Mouse (Mus musculus): Measurements from ENCODE around the gene Acads. TPM values are rescaled to one million over a fixed set of nuclear protein-coding genes. Genes with fewer than 3 reads are reported as not detected.
"Not testable (repeated sequence)": the region's sequence is repeated elsewhere in the genome, so short reads cannot be mapped to it uniquely, and the experiment has no call there.

The Acads gene
- 27.7 and 31.8 TPM in 2 replicates for polyA plus RNA-seq (2014; fragmentation: Nextera tagmentation; extraction: Ambion mirVana)

GRCm38 (mm10) chr5:115118961-115119570 lies at the start of gene Acads:
Gene Acads, minus strand, starts transcription at chr5:115119346.
- H3K9me3 ChIP-seq (replicated peaks; ENCODE audit: control insufficient read depth, low read length) = no peaks in the 10 kb centered on the region
- H3K27me3 ChIP-seq (ENCODE audit: control insufficient read depth, insufficient read depth, low read length) = no peaks in the 10 kb centered on the region
- peak within 1 kb of the TSS; percentile 84 for H3K4me3 ChIP-seq (ENCODE audit: low read depth, low read length)
- no peaks in the 10 kb centered on the region for H3K4me1 ChIP-seq (ENCODE audit: control insufficient read depth, insufficient read depth, low read length)
- peak; percentile 68 for ATAC-seq (replicated peaks; ENCODE audit: insufficient number of reproducible peaks, low FRiP score, low TSS enrichment, low read depth)
- H3K36me3 ChIP-seq (replicated peaks; ENCODE audit: control insufficient read depth, insufficient read depth, low read depth, low read length) = peaks cover 3% of the 10 kb centered on the region
- WGBS = under 1% methylated on average over 39 of the region's 39 CpGs
- peak within 1 kb of the TSS; percentile 82 for H3K4me2 ChIP-seq (ENCODE audit: low read depth, low read length)
- DNase-seq (ENCODE audit: low spot score) = peak; percentile 89
- H3K27ac ChIP-seq (replicated peaks; ENCODE audit: low read depth, low read length) = peak within 1 kb of the TSS; percentile 38; the same call in 1 of the 2 replicates
- peak within 1 kb of the TSS; percentile 91 for H3K9ac ChIP-seq (replicated peaks; ENCODE audit: low read length)

GRCm38 (mm10) chr5:115167396-115167795 lies 48.2 kb upstream of the Acads start:
- ATAC-seq (replicated peaks; ENCODE audit: insufficient number of reproducible peaks, low FRiP score, low TSS enrichment, low read depth) (no peak), DNase-seq (ENCODE audit: low spot score) (no peak)
- Histone ChIP-seq H3K4me1 (ENCODE audit: control insufficient read depth, insufficient read depth, low read length) (no peaks in the 10 kb centered on the region), H3K27me3 (ENCODE audit: control insufficient read depth, insufficient read depth, low read length) (no peaks in the 10 kb centered on the region), H3K4me2 (ENCODE audit: low read depth, low read length) (no peak overlapping the region), H3K9ac (replicated peaks; ENCODE audit: low read length) (no peak overlapping the region), H3K4me3 (ENCODE audit: low read depth, low read length) (no peak overlapping the region), H3K36me3 (replicated peaks; ENCODE audit: control insufficient read depth, insufficient read depth, low read depth, low read length) (no peaks in the 10 kb centered on the region), H3K27ac (replicated peaks; ENCODE audit: low read depth, low read length) (no peak overlapping the region), H3K9me3 (replicated peaks; ENCODE audit: control insufficient read depth, low read length) (no peaks in the 10 kb centered on the region)
- WGBS = 57% methylated on average over 6 of the region's 6 CpGs

GRCm38 (mm10) chr5:115166815-115167194 lies 47.7 kb upstream of the Acads start:
- Histone ChIP-seq H3K36me3 (replicated peaks; ENCODE audit: control insufficient read depth, insufficient read depth, low read depth, low read length) (no peaks in the 10 kb centered on the region), H3K27me3 (ENCODE audit: control insufficient read depth, insufficient read depth, low read length) (no peaks in the 10 kb centered on the region), H3K9ac (replicated peaks; ENCODE audit: low read length) (no peak overlapping the region), H3K4me1 (ENCODE audit: control insufficient read depth, insufficient read depth, low read length) (no peaks in the 10 kb centered on the region), H3K9me3 (replicated peaks; ENCODE audit: control insufficient read depth, low read length) (no peaks in the 10 kb centered on the region), H3K4me2 (ENCODE audit: low read depth, low read length) (no peak overlapping the region), H3K27ac (replicated peaks; ENCODE audit: low read depth, low read length) (no peak overlapping the region), H3K4me3 (ENCODE audit: low read depth, low read length) (no peak overlapping the region)
- no peak for DNase-seq (ENCODE audit: low spot score)
- 81% methylated on average over 7 of the region's 7 CpGs for WGBS
- ATAC-seq (replicated peaks; ENCODE audit: insufficient number of reproducible peaks, low FRiP score, low TSS enrichment, low read depth) = no peak

- no peak overlapping the region for H3K27ac ChIP-seq (replicated peaks; ENCODE audit: low read depth, low read length)
- H3K4me2 ChIP-seq (ENCODE audit: low read depth, low read length) = no peak overlapping the region
- H3K9ac ChIP-seq (replicated peaks; ENCODE audit: low read length) = no peak overlapping the region
- H3K4me1 ChIP-seq (ENCODE audit: control insufficient read depth, insufficient read depth, low read length) = no peaks in the 10 kb centered on the region
- no peaks in the 10 kb centered on the region for H3K9me3 ChIP-seq (replicated peaks; ENCODE audit: control insufficient read depth, low read length)
- H3K4me3 ChIP-seq (ENCODE audit: low read depth, low read length) = no peak overlapping the region
- H3K36me3 ChIP-seq (replicated peaks; ENCODE audit: control insufficient read depth, insufficient read depth, low read depth, low read length) = no peaks in the 10 kb centered on the region
- no peak for DNase-seq (ENCODE audit: low spot score)
- H3K27me3 ChIP-seq (ENCODE audit: control insufficient read depth, insufficient read depth, low read length) = no peaks in the 10 kb centered on the region
- no peak for ATAC-seq (replicated peaks; ENCODE audit: insufficient number of reproducible peaks, low FRiP score, low TSS enrichment, low read depth)
- 59% methylated on average over 11 of the region's 11 CpGs for WGBS
Observed at GRCm38 (mm10) chr5:115165895-115166814, 47.0 kb upstream of the Acads start.

GRCm38 (mm10) chr5:115165351-115165750 lies 46.2 kb upstream of the Acads start:
- Histone ChIP-seq H3K4me3 (ENCODE audit: low read depth, low read length) (no peak overlapping the region), H3K9ac (replicated peaks; ENCODE audit: low read length) (no peak overlapping the region), H3K4me1 (ENCODE audit: control insufficient read depth, insufficient read depth, low read length) (no peaks in the 10 kb centered on the region), H3K4me2 (ENCODE audit: low read depth, low read length) (no peak overlapping the region), H3K9me3 (replicated peaks; ENCODE audit: control insufficient read depth, low read length) (no peaks in the 10 kb centered on the region), H3K27ac (replicated peaks; ENCODE audit: low read depth, low read length) (no peak overlapping the region), H3K36me3 (replicated peaks; ENCODE audit: control insufficient read depth, insufficient read depth, low read depth, low read length) (no peaks in the 10 kb centered on the region), H3K27me3 (ENCODE audit: control insufficient read depth, insufficient read depth, low read length) (no peaks in the 10 kb centered on the region)
- ATAC-seq (replicated peaks; ENCODE audit: insufficient number of reproducible peaks, low FRiP score, low TSS enrichment, low read depth) (no peak), DNase-seq (ENCODE audit: low spot score) (no peak)
- WGBS = 51% methylated on average over 9 of the region's 9 CpGs

- H3K36me3 ChIP-seq (replicated peaks; ENCODE audit: control insufficient read depth, insufficient read depth, low read depth, low read length); H3K9ac ChIP-seq (replicated peaks; ENCODE audit: low read length); DNase-seq (ENCODE audit: low spot score); H3K9me3 ChIP-seq (replicated peaks; ENCODE audit: control insufficient read depth, low read length); H3K4me2 ChIP-seq (ENCODE audit: low read depth, low read length); ATAC-seq (replicated peaks; ENCODE audit: insufficient number of reproducible peaks, low FRiP score, low TSS enrichment, low read depth); H3K27me3 ChIP-seq (ENCODE audit: control insufficient read depth, insufficient read depth, low read length); H3K4me3 ChIP-seq (ENCODE audit: low read depth, low read length); H3K4me1 ChIP-seq (ENCODE audit: control insufficient read depth, insufficient read depth, low read length); H3K27ac ChIP-seq (replicated peaks; ENCODE audit: low read depth, low read length): not testable (repeated sequence)
- 79% methylated on average over 4 of the region's 4 CpGs for WGBS
Observed at GRCm38 (mm10) chr5:115164446-115164845, 45.3 kb upstream of the Acads start.

GRCm38 (mm10) chr5:115163563-115163962 lies 44.4 kb upstream of the Acads start:
- H3K9me3 ChIP-seq (replicated peaks; ENCODE audit: control insufficient read depth, low read length) = no peaks in the 10 kb centered on the region
- DNase-seq (ENCODE audit: low spot score) (peak; percentile 46), ATAC-seq (replicated peaks; ENCODE audit: insufficient number of reproducible peaks, low FRiP score, low TSS enrichment, low read depth) (no peak)
- no peaks in the 10 kb centered on the region for H3K27me3 ChIP-seq (ENCODE audit: control insufficient read depth, insufficient read depth, low read length)
- WGBS = 39% methylated on average over 8 of the region's 8 CpGs
- H3K4me2 ChIP-seq (ENCODE audit: low read depth, low read length) = 0 out of 2 replicates have a peak overlapping the region, but pooled peaks have one; percentile 8
- H3K4me1 ChIP-seq (ENCODE audit: control insufficient read depth, insufficient read depth, low read length) = no peaks in the 10 kb centered on the region
- no peak overlapping the region for H3K9ac ChIP-seq (replicated peaks; ENCODE audit: low read length)
- H3K27ac ChIP-seq (replicated peaks; ENCODE audit: low read depth, low read length) = no peak overlapping the region
- H3K36me3 ChIP-seq (replicated peaks; ENCODE audit: control insufficient read depth, insufficient read depth, low read depth, low read length) = no peaks in the 10 kb centered on the region
- no peak overlapping the region for H3K4me3 ChIP-seq (ENCODE audit: low read depth, low read length)

- ATAC-seq (replicated peaks; ENCODE audit: insufficient number of reproducible peaks, low FRiP score, low TSS enrichment, low read depth); H3K36me3 ChIP-seq (replicated peaks; ENCODE audit: control insufficient read depth, insufficient read depth, low read depth, low read length); H3K9ac ChIP-seq (replicated peaks; ENCODE audit: low read length); H3K9me3 ChIP-seq (replicated peaks; ENCODE audit: control insufficient read depth, low read length); H3K4me3 ChIP-seq (ENCODE audit: low read depth, low read length); H3K27me3 ChIP-seq (ENCODE audit: control insufficient read depth, insufficient read depth, low read length); H3K4me2 ChIP-seq (ENCODE audit: low read depth, low read length); H3K27ac ChIP-seq (replicated peaks; ENCODE audit: low read depth, low read length); H3K4me1 ChIP-seq (ENCODE audit: control insufficient read depth, insufficient read depth, low read length); DNase-seq (ENCODE audit: low spot score): not testable (repeated sequence)
- WGBS = no CpG with 5 or more reads among the region's 1 CpGs
Observed at GRCm38 (mm10) chr5:115161940-115162279, 42.8 kb upstream of the Acads start.
